Mouse (Mus musculus) C2C12 (cell line): Measurements from ENCODE around the gene Dera.

Experiments used
- CEBPB ChIP-seq: IDR thresholded peaks from one replicate; pipeline ENCODE4 v1.6.1; 2011; ENCODE audit warnings: low read depth, mild to moderate bottlenecking, control low read depth, moderate library complexity
- CTCF ChIP-seq: IDR thresholded peaks from one replicate; pipeline ENCODE4 v1.5.1; 2011; ENCODE audit not compliant: control insufficient read depth, insufficient read depth, insufficient read length
- MAX ChIP-seq: IDR thresholded peaks from one replicate; pipeline ENCODE4 v1.6.1; 2011; ENCODE audit warnings: mild to moderate bottlenecking, control low read depth
- MYOG ChIP-seq: IDR thresholded peaks from one replicate; pipeline ENCODE4 v1.6.1; 2011; ENCODE audit not compliant: control insufficient read depth, insufficient read length; ENCODE audit errors: extremely low read depth
- USF1 ChIP-seq: IDR thresholded peaks from one replicate; pipeline ENCODE4 v1.6.1; 2011; ENCODE audit warnings: low read depth, mild to moderate bottlenecking, control low read depth, moderate library complexity

DNA sequence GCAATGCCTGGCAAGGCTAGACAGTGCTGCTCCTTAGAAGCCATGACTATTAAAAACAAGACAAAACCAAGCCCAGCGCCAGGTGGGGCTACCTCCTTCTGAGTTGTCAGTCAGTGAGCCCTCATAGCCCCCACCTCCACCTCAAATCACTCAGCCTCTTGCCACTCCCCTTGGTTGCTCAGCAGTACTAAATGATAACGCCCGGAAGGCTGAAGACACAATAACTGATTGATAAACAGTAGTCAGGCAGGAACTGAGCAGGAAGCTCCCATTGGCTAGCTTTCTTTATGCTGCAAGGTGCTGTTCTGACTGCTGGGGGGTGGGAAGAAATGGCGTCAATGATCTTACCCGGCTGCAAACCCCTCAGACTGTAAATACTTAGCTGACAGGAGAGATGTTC, 37.5 kb upstream of the Dera start:
- TF ChIP-seq CTCF (no peak), USF1 (no peak), MYOG (no peak), CEBPB (no peak), MAX (no peak)
